24 mouse cellular contexts compared by ENCODE assay signal in genomic region chr2:166066434-166066833, GRCm38 (mm10).
"Had no signal": no experiment of that assay in that cellular context is flagged by ENCODE, and none has a peak within 500 bp of the region (broad histone marks: within the 10 kb centered on the region; RNA-seq: fewer than 3 reads in every experiment).

No protein-coding gene starts in this region.

- DNase-seq: gastrocnemius, postnatal 14 days; gastrocnemius, postnatal 36 days; heart, adult 11 months; heart, adult 2 months; heart, postnatal 14 days; heart, postnatal 36 days; kidney, adult 18-20 months; kidney, adult 8-10 months; kidney, postnatal 10 days; kidney, postnatal 25 days; kidney, postnatal 4 days had no signal

- H3K27me3 ChIP-seq: heart, embryonic 13.5 days; heart, embryonic 15.5 days; hindbrain, embryonic 13.5 days; hindbrain, embryonic 15.5 days; limb, embryonic 13.5 days; limb, embryonic 15.5 days; liver, embryonic 12.5 days had no signal

- H3K27ac ChIP-seq: heart, adult 2 months; heart, embryonic 13.5 days; heart, embryonic 15.5 days; hindbrain, embryonic 13.5 days; hindbrain, embryonic 15.5 days; layer of hippocampus, adult 2 months; left cerebral cortex, adult 2 months; liver, embryonic 12.5 days; liver, embryonic 14.5 days had no signal

- H3K9ac ChIP-seq: heart, embryonic 13.5 days; heart, embryonic 15.5 days; hindbrain, embryonic 13.5 days; hindbrain, embryonic 15.5 days; limb, embryonic 13.5 days; limb, embryonic 15.5 days; liver, embryonic 12.5 days; liver, embryonic 14.5 days had no signal

- H3K4me1 ChIP-seq: heart, embryonic 15.5 days; hindbrain, embryonic 13.5 days; hindbrain, embryonic 15.5 days; limb, embryonic 13.5 days; limb, embryonic 15.5 days; liver, embryonic 12.5 days had no signal

- H3K9me3 ChIP-seq: heart, embryonic 13.5 days; heart, embryonic 15.5 days; hindbrain, embryonic 13.5 days; hindbrain, embryonic 15.5 days; limb, embryonic 13.5 days; limb, embryonic 15.5 days; liver, embryonic 12.5 days had no signal

- H3K4me2 ChIP-seq: heart, embryonic 11.5 days; heart, embryonic 13.5 days; heart, embryonic 15.5 days; hindbrain, embryonic 13.5 days; hindbrain, embryonic 15.5 days; limb, embryonic 13.5 days; limb, embryonic 15.5 days; liver, embryonic 12.5 days had no signal

- H3K4me3 ChIP-seq: heart, adult 2 months; heart, embryonic 13.5 days; heart, embryonic 15.5 days; hindbrain, embryonic 13.5 days; hindbrain, embryonic 15.5 days; layer of hippocampus, adult 2 months; left cerebral cortex, adult 2 months; limb, embryonic 13.5 days; limb, embryonic 15.5 days; liver, embryonic 12.5 days had no signal

- ATAC-seq: inflammation-experienced regulatory T-cells, adult 6 months; intestine, embryonic 16.5 days; liver, embryonic 12.5 days had no signal
